Mouse (Mus musculus) gonadal fat pad, adult 2 months (tissue): ENCODE data around the gene Dnajb13. TPM values are rescaled to one million over a fixed set of nuclear protein-coding genes. Genes with fewer than 3 reads are reported as not detected.
A peak's percentile ranks its signal among the peaks of the same experiment; 100 is the strongest.

Experiments
- DNase-seq: peaks from one replicate; pipeline ENCODE4 v3.0.0-alpha.2; 2012; ENCODE audit warnings: low read depth
- polyA plus RNA-seq: library from polyadenylated mRNA; depleted of rRNA; stranded (reverse); fragments of >200 nt; gene quantifications from 2 replicates; pipeline ENCODE4 v1.2.3, GENCODE M21; 2012; rRNA removed

The Dnajb13 gene
- polyA plus RNA-seq = 4.1 and 5.7 TPM in 2 replicates

GRCm38 (mm10) chr7:100514573-100514972 lies at the start of gene Dnajb13:
Dnajb13 (minus strand) TSS chr7:100514960.
- DNase-seq = no peak

GRCm38 (mm10) chr7:100561861-100562587 lies 47.3 kb upstream of the Dnajb13 start:
- no peak for DNase-seq

- DNase-seq = no peak
Measured at GRCm38 (mm10) chr7:100559331-100559730, 44.6 kb upstream of the Dnajb13 start.

GRCm38 (mm10) chr7:100557241-100557640 lies 42.5 kb upstream of the Dnajb13 start:
- no peak for DNase-seq

GRCm38 (mm10) chr7:100555431-100555951 lies 40.7 kb upstream of the Dnajb13 start:
- DNase-seq = no peak

- DNase-seq = no peak
Measured at GRCm38 (mm10) chr7:100554939-100555338, 40.2 kb upstream of the Dnajb13 start.

GRCm38 (mm10) chr7:100550338-100551007 lies 35.7 kb upstream of the Dnajb13 start:
- no peak for DNase-seq

- no peak for DNase-seq
Measured at GRCm38 (mm10) chr7:100549796-100550195, 35.0 kb upstream of the Dnajb13 start.

GRCm38 (mm10) chr7:100547631-100548030 lies 32.9 kb upstream of the Dnajb13 start:
- no peak for DNase-seq

- DNase-seq = no peak
Measured at GRCm38 (mm10) chr7:100544437-100544836, 29.7 kb upstream of the Dnajb13 start.

GRCm38 (mm10) chr7:100539516-100539915 lies 24.8 kb upstream of the Dnajb13 start:
- DNase-seq = no peak

GRCm38 (mm10) chr7:100537519-100537902 lies 22.8 kb upstream of the Dnajb13 start:
- DNase-seq = no peak

- DNase-seq = peak; percentile 96
Measured at GRCm38 (mm10) chr7:100536804-100537518, 22.2 kb upstream of the Dnajb13 start, which contains the start of gene Coa4. Coa4 (plus strand) TSS chr7:100537071.

GRCm38 (mm10) chr7:100535831-100536230 lies 21.1 kb upstream of the Dnajb13 start:
- no peak for DNase-seq

GRCm38 (mm10) chr7:100534216-100534615 lies 19.5 kb upstream of the Dnajb13 start:
- DNase-seq = no peak

- no peak for DNase-seq
Measured at GRCm38 (mm10) chr7:100533503-100533902, 18.7 kb upstream of the Dnajb13 start.

GRCm38 (mm10) chr7:100530766-100531165 lies 16.0 kb upstream of the Dnajb13 start:
- DNase-seq = no peak

GRCm38 (mm10) chr7:100524669-100525068 lies 9.9 kb upstream of the Dnajb13 start:
- no peak for DNase-seq

- DNase-seq = no peak
Measured at GRCm38 (mm10) chr7:100522222-100522621, 7.5 kb upstream of the Dnajb13 start.

GRCm38 (mm10) chr7:100520663-100521285 lies 6.0 kb upstream of the Dnajb13 start:
- DNase-seq = no peak

- no peak for DNase-seq
Measured at GRCm38 (mm10) chr7:100520204-100520603, 5.4 kb upstream of the Dnajb13 start.

- DNase-seq = no peak
Measured at GRCm38 (mm10) chr7:100511602-100512001, 3.2 kb downstream of the Dnajb13 start.
